Mouse (Mus musculus): ENCODE data around the gene Syngr1. TPM values are rescaled to one million over a fixed set of nuclear protein-coding genes. Genes with fewer than 3 reads are reported as not detected.
A peak's percentile ranks its signal among the peaks of the same experiment; 100 is the strongest.
"Not testable (repeated sequence)": the region's sequence is repeated elsewhere in the genome, so short reads cannot be mapped to it uniquely, and the experiment has no call there.

Gene Syngr1
- total RNA-seq, 4 experiments from 2014 or later = 54.5 to 72.8 (median 61.1) TPM

DNA sequence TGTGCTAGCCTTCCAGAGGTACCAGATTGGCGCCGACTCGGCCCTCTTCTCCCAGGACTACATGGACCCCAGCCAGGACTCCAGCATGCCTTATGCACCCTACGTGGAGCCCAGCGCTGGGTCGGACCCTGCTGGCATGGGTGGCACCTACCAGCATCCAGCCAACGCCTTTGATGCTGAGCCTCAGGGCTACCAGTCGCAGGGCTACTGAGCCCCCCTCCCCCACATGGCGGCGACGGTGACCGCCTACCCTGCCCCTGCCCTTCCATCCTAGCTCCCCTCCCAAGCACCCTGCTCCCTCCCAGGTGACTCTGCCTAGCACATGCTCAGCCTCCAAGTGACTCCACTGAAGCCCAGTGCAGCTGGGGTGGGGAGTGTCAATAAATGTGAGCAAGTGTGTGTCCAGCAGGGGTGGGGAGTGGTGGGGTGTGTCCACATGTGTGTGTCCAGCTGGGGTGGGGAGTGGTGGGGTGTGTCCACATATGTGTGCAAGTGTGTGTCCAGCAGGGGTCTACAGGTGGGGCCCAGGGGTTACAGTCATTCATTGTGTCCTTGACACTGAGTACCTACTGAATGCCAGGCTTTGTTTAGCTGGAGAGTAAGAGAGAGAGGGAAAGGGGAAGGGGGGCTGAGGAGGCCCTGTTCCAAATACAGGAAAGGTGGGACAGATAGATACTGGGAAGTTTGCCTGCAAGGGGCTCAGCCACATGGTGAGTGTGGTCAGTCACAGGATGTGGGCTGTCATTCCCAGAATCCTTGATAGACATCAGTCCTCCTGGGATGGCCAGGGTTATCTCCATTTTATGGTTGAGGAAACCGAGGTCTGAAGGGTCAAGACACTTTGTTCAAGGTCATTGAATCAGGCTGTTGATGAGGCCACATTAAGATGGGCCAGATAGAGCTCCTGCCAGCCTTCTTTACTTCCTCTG, 25.0 kb downstream of the Syngr1 start:
- DNase-seq (ENCODE audit: low spot score in 2 of 2) = no peak

DNA sequence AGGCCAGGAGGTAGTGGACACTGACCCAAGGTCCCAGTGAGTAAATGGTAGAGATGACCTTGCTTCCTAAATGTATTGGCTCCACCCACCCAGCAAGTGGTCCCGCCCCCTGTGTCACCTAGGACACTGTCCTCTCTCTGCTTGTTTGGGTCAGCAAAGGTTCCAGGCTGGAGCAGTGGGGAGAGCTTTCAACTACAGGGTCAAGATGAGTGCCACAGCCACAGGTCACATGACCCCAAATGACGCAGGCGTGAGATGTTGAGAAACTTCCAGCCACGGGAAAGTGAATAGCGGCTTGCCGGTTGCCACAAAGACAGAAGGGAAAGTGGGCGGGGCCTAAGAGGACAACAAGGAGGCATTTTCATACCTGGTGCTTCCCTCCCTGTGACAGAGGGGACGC, 26.0 kb downstream of the Syngr1 start:
- no peak for DNase-seq (ENCODE audit: low spot score in 2 of 2)

DNA sequence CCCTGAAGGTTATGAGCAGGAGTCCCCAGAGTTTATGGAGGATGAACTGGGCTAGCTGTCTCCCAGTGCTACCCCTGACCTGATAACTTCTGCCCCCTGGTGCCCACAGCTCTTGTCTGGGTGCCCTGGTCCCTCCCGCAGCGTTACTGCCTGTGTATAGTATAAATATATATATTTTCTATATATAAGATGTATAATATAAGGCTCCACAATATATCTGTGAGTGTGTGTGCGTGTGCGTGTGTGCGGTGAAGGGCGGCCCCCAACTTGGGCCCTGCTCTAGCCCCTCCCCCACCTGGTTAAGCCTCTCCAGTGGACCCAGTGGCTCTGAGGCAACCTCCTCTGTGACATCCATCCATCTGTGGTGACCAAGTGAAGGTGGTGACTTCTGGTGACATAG, 27.9 kb downstream of the Syngr1 start:
- no peak for DNase-seq (ENCODE audit: low spot score in 2 of 2)

DNA sequence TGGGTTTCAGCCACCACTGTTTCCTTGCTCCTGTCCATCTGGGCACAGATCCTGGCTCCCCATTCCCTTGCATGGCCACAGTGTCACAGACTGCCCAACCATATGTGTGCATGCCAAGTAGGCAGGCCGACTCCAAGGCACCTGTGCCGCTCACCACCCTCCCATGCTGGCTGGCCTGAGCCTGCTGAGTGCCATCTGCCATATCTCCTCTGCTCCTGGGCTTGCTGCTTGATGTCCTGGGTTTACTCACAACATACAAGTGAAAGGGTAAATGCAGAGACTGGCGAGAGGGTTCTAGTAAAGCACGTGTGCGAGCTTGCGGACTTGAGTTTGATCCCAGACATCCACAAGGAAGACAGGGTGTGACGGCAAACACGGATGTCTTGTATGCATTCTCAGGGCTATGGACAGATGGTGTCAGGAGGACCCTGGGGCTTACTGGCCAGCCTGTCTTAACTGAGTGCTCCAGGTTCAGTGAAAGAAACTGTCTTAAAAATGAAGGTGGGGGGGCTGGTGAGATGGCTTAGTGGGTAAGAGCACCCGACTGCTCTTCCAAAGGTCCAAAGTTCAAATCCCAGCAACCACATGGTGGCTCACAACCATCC, 30.7 kb downstream of the Syngr1 start:
- no peak for DNase-seq (ENCODE audit: low spot score in 2 of 2)

DNA sequence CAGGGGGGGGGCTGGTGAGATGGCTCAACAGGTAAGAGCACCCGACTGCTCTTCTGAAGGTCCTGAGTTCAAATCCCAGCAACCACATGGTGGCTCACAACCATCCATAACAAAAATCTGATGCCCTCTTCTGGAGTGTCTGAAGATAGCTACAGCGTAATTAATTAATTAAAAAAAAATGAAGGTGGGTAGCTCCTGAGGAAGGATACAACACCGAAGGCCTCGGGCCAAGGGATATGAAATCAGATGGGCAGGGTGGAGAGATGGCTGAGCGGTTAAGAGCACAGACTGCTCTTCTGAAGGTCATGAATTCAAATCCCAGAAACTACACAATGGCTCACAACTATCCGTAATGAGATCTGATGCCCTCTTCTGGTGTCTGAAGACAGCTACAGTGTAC, 31.3 kb downstream of the Syngr1 start:
- DNase-seq (ENCODE audit: low spot score in 2 of 2) = not testable (repeated sequence)

DNA sequence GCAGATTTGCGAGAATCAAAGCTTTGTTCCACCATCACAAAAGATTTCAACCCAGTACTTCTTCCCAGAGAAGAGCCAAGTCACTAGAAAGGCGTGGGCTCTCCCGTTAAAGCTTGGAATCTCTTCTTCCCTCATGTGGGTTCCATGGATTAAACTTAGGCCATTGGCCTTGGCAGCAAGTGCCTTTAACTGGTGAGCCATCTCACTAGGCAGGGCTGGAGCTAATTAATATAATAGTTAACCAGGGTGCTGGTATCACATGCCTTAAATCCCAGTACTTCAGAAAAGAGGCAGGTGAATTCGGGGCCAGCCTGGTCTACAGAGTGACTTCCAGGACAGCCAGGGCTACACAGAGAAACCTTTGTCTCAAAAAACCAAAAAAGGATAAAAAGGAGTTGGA, 33.5 kb downstream of the Syngr1 start:
- DNase-seq (ENCODE audit: low spot score in 2 of 2) = no peak

DNA sequence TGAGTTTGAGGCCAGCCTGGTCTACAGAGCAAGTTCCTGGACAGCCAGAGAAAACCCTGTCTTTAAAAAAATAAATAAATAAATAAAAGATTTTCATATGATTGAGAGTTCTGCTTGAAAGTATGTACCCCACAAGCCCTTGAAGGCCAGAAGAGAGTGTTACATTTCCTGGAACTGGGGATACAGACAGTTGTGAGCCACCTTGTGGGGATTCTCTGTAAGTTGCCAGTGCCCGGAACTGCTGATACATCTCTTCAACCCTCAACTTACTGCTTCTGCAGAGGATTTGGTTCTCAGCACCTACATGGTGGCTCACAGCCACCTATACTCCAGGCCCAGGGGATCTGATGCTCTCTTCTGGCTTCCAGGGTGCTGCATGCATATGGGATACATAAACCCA, 36.1 kb downstream of the Syngr1 start:
- no peak for DNase-seq (ENCODE audit: low spot score in 2 of 2)

DNA sequence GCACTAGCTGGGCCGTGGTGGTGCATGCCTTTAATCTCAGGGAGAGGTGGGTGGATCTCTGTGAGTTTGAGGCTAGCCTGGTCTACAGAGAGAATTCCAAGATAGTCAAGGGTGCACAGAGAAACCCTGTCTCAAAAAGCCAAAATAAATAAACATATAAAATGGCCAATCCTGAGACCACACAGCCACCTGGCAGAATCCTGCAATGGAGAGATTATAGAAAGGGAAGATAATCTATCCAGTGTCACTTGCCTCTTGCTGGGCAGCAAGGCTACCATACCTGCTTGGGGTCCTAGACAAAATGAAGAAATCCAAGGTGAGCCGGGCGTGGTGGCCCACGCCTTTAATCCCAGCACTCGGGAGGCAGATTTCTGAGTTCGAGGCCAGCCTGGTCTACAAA, 38.8 kb downstream of the Syngr1 start:
- DNase-seq (ENCODE audit: low spot score in 2 of 2) = no peak

DNA sequence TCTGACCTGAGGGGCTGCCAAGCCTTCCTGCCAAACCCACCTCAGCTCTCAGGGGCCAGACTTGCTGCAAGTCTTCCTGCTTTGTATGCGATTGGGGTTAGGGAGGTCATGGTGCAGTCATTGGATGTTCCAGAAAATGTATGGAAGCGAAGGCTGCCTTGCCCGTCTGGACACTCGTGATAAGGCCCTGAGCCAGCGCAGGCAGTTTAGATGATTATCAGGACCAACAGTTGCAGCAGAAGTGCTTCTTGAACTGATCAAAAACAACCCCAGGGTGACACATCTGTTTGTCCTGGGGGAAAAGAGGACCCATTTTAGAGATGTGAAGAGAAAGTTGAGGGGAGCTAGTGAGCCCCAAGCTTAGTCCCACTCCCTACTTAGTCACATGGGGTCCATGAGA, 39.6 kb downstream of the Syngr1 start:
- DNase-seq (ENCODE audit: low spot score in 2 of 2) = no peak

DNA sequence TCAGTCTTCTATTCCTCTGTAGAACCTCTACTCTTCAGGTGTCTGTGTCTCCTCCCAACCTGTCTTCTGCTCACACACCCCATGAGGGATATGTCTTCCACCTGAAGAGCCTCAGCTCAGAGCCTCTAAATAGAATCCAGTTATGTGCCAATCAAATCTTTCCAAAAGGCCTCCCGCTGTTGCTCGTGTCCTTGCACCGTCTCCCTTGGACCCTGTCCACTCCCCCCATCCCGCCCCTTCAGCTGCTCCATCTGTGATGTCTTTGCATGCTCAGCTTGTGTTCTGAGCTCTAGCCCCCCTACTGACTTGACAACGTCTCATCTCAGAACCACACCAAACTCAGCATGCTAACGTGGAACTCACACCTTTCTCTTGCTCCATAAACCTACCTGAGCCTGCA, 40.3 kb downstream of the Syngr1 start:
- DNase-seq (ENCODE audit: low spot score in 2 of 2) = no peak

DNA sequence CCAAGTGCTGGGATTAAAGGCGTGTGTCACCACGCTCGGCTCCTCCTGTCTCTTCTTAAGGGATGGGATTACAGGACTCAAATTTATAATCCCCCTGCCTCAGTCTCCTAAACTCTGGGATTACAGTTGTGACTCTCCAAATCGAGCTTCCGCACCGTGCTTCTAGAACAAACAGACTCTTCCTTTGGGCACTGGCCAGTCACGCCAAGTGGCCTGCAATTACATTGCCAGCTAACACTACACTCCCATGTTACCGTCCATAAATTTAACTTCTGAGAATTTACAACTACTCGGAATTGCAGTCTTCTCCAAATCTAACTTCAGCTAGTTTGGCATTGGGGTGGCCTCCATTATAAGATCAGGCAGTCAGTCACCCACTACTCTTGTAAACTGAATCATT, 41.3 kb downstream of the Syngr1 start:
- no peak for DNase-seq (ENCODE audit: low spot score in 2 of 2)

DNA sequence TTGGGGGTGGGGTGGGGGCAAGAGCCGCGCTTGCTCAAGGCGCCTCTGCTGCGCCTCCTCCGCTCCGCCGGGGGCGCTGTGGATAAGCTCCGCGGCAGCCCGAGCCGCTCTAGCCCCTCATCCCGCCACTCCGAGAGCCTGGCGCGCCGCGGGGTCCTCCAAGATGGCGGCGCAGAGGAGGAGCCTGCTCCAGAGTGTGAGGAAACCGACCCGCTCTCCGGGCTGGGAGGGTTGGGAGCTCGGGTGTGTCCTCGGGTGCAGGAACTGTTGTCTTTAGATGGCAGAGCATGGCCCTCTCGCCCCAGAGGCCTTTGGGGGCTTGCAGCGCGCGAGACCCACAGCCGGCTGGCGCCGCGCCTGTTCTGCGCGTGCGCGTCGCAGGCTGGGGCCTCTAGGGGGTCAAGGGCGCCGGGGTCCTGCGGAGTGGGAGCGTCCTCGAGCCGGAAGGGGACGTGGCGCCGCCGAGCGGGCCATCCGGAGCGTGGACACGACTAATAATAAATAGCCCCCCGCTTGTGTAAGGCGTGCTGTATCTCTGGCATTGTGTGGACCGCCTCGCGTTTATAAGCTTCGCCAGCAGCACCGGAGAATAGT, 42.0 kb downstream of the Syngr1 start, which contains the start of gene Tab1:
Gene Tab1 (plus strand): TSS at position 135 of the 594 bp plus-strand sequence.
- DNase-seq (ENCODE audit: low spot score in 2 of 2) = peak; percentile 83 to 89

DNA sequence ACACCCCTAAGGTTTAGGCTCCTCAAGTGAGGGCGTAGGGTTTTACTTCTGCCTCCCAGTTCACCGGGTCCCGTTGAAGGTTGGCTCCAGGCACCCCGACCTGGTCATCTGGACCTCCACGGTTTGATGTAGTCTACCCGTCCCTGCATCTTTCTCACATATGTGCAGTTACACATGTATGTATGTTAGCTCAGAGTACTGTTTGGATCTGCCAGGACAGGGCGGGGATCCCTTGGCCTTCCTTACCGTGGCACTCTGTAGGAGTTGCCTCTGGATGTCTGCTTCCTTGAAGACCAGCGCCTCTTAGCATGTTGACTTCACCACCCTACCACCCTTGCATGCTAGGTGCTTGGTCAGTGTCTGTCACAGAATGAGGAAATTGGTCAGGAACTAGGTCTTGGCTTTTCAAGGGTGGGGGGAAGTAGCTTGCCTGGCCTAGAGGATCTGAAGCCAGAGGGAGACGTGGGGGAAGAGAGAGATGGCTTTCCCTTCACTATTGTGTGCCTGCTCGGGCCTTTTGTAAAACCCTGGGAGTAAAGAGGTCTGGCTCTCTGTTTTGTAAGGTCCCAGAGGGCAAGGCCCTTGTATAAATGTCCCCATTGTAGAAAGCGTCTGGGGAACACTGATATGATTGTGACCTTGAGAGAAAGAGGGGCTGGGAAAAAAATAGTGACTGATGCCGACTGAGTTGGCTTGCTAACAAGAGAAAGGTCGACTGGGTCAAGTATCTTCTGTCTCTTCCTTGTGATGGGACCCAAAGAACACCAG, 42.7 kb downstream of the Syngr1 start:
- peak in 1 of 2 experiments; percentile 11 for DNase-seq (ENCODE audit: low spot score in 2 of 2)

DNA sequence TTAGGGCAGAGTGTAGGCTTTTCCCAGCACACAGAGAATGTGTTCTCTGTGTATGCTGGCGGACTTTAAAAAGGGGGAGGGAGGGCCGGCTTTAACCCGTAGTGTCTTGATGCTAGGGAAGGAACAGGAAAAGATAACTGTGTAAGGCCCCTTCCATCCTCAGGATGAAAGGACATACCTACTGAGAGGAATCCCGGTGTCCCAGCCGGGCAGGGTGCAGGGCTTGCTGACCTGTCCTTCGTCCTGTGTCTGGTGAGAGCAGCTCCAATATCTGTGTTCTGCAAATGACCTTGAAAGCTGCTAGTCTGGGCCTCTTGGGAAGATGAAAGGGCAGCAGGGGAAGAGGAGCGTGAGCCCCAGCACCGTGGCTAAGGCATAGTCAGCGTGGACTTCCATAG, 43.3 kb downstream of the Syngr1 start:
- DNase-seq (ENCODE audit: low spot score in 2 of 2) = no peak

DNA sequence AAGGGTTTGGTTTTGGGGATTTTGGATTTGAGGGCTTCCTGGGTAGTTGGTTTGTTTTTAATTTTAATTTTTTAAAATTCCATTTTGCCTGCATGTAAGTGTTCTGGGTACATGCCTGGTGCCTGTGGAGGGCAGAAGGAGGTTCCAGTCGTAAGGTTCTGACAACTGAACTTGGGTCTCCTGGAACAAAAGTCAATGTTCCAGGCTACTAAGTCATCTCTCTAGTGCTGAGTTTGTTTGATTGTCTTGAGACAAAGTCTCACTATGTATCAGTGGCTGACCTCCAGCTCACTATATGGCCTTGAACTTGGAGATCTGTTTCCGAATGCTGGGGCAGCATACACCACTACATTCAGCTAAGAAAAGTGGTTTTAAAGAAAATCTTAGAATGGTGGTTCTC, 44.4 kb downstream of the Syngr1 start:
- DNase-seq (ENCODE audit: low spot score in 2 of 2) = no peak

DNA sequence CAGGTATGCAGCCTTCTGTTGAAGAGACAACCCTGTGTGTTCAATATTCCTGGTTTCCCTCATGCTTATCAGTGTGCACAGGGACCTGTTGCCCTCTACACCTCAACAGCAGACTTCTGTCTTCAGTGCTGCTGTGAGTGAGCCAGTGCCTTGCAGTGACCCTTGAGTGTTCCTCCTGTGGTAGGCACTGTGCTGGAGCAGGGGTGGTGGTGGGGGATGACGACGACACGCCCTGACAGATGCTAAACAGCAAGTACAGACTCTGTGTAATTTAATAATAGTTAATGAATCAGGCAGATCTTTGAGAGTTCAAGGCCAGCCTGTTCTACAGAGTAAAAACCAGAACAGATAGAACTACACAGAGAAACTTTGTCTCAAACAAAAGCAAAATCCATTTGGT, 45.5 kb downstream of the Syngr1 start:
- DNase-seq (ENCODE audit: low spot score in 2 of 2) = no peak

DNA sequence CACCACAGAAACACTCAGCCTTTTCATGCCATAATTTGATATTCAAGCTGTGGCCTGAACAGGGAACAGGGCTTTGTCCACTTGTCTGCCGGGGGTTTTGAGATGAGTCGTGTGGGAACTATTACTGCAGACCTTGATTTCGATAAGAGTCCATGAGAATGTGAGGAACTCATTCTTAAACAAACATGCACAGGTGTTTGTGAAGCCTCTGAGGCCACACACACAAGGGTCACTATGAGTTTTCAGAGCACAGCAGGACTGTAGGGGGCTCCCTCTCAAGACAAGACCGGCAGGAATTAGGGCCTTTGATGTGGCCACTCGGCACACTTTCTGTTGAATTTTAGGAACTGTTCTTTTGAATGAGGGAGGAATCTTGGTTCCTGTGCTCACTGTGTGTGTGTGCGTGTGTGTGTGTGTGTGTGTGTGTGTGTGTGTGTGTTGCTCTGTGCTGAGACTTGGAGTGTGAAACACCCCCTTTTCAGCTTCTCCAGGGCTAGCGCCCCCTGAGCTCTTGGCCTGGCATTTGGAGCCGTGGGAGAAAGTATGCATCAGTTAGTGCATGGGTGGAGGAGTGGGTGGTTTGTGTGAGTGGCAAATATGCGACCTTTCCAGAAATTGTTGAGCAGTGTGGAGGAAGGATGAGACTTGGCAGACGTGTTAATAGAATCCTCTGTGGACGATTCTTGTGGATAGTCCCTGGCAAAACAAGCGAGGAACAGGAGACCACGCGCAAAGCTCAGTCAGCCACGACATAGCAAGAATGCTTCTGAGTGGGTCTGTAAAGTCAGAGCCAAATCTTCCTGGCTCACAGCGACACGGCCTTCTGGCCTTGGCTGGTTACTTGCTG, 47.0 kb downstream of the Syngr1 start:
- DNase-seq (ENCODE audit: low spot score in 2 of 2) = no peak

DNA sequence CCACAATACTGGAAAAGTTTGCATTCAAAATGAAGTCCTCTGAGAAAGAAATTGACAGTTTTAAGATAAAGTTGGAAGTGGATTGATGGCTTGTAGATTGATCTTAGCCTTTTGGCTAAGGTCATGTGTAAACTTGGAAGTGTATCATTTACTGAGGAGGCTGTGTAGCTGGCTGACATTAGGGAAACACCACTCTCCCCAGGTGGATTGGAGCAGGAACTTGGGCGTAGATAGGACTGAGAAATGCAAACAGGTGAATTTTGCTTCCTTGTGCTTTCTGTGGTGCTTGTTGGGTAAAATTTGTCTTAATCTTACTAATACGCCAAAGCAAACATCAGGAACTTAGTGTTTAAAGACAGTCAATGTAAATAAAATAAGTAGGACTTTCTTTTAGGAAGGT, 49.2 kb downstream of the Syngr1 start:
- no peak for DNase-seq (ENCODE audit: low spot score in 2 of 2)

DNA sequence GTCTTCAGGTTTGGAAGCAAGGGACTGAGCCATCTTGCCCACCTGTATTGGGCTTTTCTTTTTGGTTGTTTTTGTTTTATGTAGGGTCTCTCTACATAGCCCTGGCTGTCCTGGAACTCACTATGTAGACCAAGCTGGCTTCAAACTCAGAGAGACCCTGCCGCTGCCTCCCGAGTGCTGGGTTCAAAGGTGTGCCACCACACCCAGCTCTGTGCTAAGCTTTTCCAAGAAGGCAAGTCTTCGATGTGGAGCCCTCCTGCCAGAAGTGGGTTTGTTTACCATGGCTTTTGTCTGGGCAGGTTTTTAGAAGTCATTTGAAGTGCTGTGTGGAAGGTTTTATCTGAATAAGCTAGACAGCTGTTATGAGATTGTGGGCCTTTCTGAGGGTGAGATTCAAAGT, 49.7 kb downstream of the Syngr1 start:
- DNase-seq (ENCODE audit: low spot score in 2 of 2) = no peak

DNA sequence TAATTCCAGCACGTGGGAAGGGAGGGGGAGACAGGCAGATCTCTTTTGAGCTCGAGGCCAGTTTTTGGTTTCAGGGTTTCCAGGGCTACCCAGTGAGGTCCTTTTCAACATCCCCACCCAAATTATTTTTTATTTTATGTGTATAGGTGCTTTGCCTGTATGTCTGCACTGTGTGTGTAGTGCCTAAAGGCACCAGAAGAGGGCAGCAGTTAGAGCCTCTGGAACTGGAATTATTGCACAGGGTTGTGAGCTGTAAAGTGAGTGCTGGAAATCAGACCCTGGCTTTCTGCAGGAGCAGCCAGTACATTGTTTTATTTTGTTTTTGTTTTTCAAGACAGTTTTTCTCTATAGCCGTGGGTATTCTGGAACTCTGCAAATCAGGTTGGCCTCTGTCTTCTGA, 51.0 kb downstream of the Syngr1 start:
- DNase-seq (ENCODE audit: low spot score in 2 of 2) = no peak

DNA sequence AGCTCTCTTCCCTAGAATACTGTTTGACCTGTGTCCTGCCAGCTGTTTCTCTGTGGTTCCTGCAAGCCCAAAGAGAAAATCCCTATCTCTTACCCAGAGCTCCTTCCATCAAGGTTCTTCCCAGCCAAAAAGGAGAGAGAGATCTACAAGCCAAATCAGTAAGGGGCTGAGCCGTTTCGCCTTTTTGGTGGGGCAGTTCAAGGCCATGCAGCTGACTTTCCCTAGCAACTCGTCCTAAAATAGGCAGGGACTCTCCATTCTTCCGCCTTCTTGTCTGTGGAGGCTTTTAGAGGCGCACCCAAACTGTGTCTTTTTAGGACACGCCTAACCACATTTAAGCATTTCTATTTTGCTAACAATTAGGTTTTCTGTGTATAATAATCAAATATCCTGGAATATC, 52.6 kb downstream of the Syngr1 start:
- DNase-seq (ENCODE audit: low spot score in 2 of 2) = no peak
